8 mouse cellular contexts compared by ENCODE assay signal in the genomic region with DNA sequence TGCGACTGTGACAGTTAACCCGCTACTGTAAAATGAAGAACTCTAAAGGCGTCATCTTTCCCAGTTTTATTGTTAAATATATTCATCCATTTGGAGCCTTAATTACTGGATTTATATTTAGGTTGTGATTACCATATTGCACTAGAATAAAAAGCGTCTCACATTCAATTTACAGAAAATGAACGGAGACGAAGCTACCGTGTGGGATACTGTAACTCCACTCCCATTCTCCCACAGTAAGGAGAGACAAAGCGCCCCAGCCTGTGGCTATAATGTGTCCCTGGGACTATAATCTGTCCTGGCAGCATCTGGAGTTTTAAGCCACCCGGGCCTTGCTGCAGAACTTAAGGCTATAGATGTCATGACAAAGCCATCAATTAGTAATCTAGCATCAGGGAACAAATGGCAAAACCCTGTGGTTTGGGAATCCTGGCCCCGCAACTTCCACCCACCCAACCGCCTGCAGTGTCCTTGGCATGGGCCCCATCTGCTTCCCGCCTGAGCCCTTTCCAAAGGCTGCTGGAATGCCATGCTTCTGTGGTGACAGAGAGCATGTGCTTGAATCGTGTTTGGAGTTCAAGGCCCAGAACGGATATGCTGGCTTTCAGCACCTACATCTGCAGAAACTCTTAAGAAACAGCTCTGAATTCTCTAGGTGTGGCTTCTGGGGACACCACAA.
DNase-seq lines count a peak whose midpoint lies in the region; ATAC-seq lines count a peak whose summit lies in the region.

No protein-coding gene starts in this region.

- no peak for ATAC-seq in kidney, embryonic 15.5 days (replicated peaks; ENCODE audit: low FRiP score)
- no peak for ATAC-seq in stomach, embryonic 15.5 days (ENCODE audit: insufficient read depth, low FRiP score, low read depth)
- ATAC-seq in liver, embryonic 11.5 days (replicated peaks; ENCODE audit: low FRiP score): no peak

- H3K27me3 ChIP-seq in kidney, embryonic 15.5 days: no peaks in the 10 kb centered on the region
- H3K27me3 ChIP-seq in stomach, embryonic 15.5 days (replicated peaks): no peaks in the 10 kb centered on the region
- H3K27me3 ChIP-seq in liver, embryonic 11.5 days (replicated peaks; ENCODE audit: control insufficient read depth, insufficient read depth, low read length): no peaks in the 10 kb centered on the region

- H3K4me2 ChIP-seq in kidney, embryonic 15.5 days: no peak overlapping the region
- H3K4me2 ChIP-seq in stomach, embryonic 15.5 days: no peak overlapping the region
- H3K4me2 ChIP-seq in liver, embryonic 11.5 days: no peak overlapping the region

- peak overlapping the region; percentile 42 for H3K27ac ChIP-seq in kidney, embryonic 15.5 days
- H3K27ac ChIP-seq in stomach, embryonic 15.5 days: peak overlapping the region; percentile 1; the same call in 1 of the 2 replicates
- no peak overlapping the region for H3K27ac ChIP-seq in liver, embryonic 11.5 days (ENCODE audit: low read depth, low read length)

- whole genome bisulfite sequencing in kidney, embryonic 15.5 days: 60% methylated on average over 14 of the region's 14 CpGs
- WGBS in stomach, embryonic 15.5 days: 78% methylated on average over 14 of the region's 14 CpGs
- 87% methylated on average over 14 of the region's 14 CpGs for WGBS in liver, embryonic 11.5 days

- no peak for DNase-seq in kidney, postnatal 10 days
- DNase-seq in adrenal gland, postnatal 25 days: peak; percentile 47
- peak; percentile 42 to 43 for DNase-seq in gastrocnemius, postnatal 36 days
- peak; percentile 65 for DNase-seq in layer of hippocampus, adult 9-11 months
- no peak for DNase-seq in liver, embryonic 11.5 days (ENCODE audit: low spot score)
- no peak for DNase-seq in liver

- no peak overlapping the region for H3K4me3 ChIP-seq in kidney, embryonic 15.5 days (replicated peaks)
- no peak overlapping the region for H3K4me3 ChIP-seq in stomach, embryonic 15.5 days (replicated peaks)
- H3K4me3 ChIP-seq in liver, embryonic 11.5 days (ENCODE audit: low read depth, low read length): no peak overlapping the region

- no peaks in the 10 kb centered on the region for H3K9me3 ChIP-seq in kidney, embryonic 15.5 days (replicated peaks)
- H3K9me3 ChIP-seq in stomach, embryonic 15.5 days: no peaks in the 10 kb centered on the region
- no peaks in the 10 kb centered on the region for H3K9me3 ChIP-seq in liver, embryonic 11.5 days (ENCODE audit: control insufficient read depth, low read length)

- intact Hi-C loops in gastrocnemius, postnatal 36 days (cut with DNase I): no loop called here

- no peaks in the 10 kb centered on the region for H3K36me3 ChIP-seq in kidney, embryonic 15.5 days
- H3K36me3 ChIP-seq in stomach, embryonic 15.5 days: no peaks in the 10 kb centered on the region
- H3K36me3 ChIP-seq in liver, embryonic 11.5 days (ENCODE audit: control insufficient read depth, insufficient read depth, low read length): no peaks in the 10 kb centered on the region

- peaks cover 62% of the 10 kb centered on the region for H3K4me1 ChIP-seq in kidney, embryonic 15.5 days
- H3K4me1 ChIP-seq in stomach, embryonic 15.5 days: peaks cover 23% of the 10 kb centered on the region
- H3K4me1 ChIP-seq in liver, embryonic 11.5 days (replicated peaks; ENCODE audit: control insufficient read depth, insufficient read depth, low read length): peaks cover 10% of the 10 kb centered on the region; the same call in 1 of the 2 replicates

- no peak overlapping the region for H3K9ac ChIP-seq in kidney, embryonic 15.5 days
- no peak overlapping the region for H3K9ac ChIP-seq in stomach, embryonic 15.5 days
- H3K9ac ChIP-seq in liver, embryonic 11.5 days (ENCODE audit: low read depth, low read length): no peak overlapping the region

Comparison
In these comparisons a context has a peak if more than half of its experiments do, and no peak if none do; other contexts are left out.
1. DNase-seq: peak in adrenal gland, postnatal 25 days (single experiment), gastrocnemius, postnatal 36 days (2 of 2) and layer of hippocampus, adult 9-11 months (single experiment); none in kidney, postnatal 10 days (single experiment), liver, embryonic 11.5 days (single experiment) and liver (single experiment).